Comparison of ENCODE assay signal across 18 mouse cellular contexts in the genomic region with DNA sequence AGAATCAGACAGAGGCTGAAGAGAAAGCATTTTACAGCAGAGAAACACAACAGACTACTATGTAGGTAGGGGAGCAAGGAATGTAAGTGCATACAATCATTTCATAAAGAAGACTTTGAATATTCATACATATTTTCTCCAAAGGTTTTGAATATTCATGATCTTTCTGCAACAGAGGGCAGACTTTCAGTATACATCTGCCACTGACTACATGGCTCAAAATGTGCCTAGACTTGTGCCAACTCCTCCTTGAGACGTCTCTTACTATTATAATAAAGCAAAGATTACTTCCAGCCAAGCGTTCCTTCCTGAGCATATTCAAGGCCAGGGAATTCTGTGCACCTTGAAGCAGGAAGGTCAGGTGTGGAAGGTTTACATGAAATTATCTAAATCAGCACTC.
DNase-seq lines count a peak whose midpoint lies in the region; ATAC-seq and TF ChIP-seq lines count a peak whose summit lies in the region.
"Had no signal": no experiment of that assay in that cellular context is flagged by ENCODE, and none has a peak within 500 bp of the region (broad histone marks: within the 10 kb centered on the region; RNA-seq: fewer than 3 reads in every experiment).

No protein-coding gene starts in this region.

- H3K9ac ChIP-seq in forebrain, embryonic 13.5 days, result no peak overlapping the region
- H3K9ac ChIP-seq in forebrain, embryonic 16.5 days (replicated peaks; ENCODE audit: low read depth, low read length), result no peak overlapping the region
- no peak overlapping the region for H3K9ac ChIP-seq in midbrain, postnatal 0 days (replicated peaks; ENCODE audit: low read length, poor library complexity, severe bottlenecking)
- H3K9ac ChIP-seq: hindbrain, embryonic 12.5 days; hindbrain, embryonic 15.5 days had no signal

- no peak for DNase-seq in forebrain, embryonic 10.5 days (ENCODE audit: extremely low spot score, low spot score)
- no peak for DNase-seq in frontal cortex, postnatal 25 days (ENCODE audit: low spot score in 2 of 2)
- DNase-seq in left cerebral cortex, adult 18-20 months (ENCODE audit: low spot score in 2 of 2), result no peak
- DNase-seq in midbrain, postnatal 0 days (ENCODE audit: low spot score), result no peak
- DNase-seq: adrenal gland, adult 8-10 months; adrenal gland, postnatal 25 days; cerebellum, adult 11-12 months; cerebellum, adult 9-10 months; gastrocnemius, adult 2 months; gastrocnemius, postnatal 14 days had no signal

- no peaks in the 10 kb centered on the region for H3K4me1 ChIP-seq in forebrain, embryonic 13.5 days
- H3K4me1 ChIP-seq in forebrain, embryonic 10.5 days, result no peaks in the 10 kb centered on the region
- no peaks in the 10 kb centered on the region for H3K4me1 ChIP-seq in forebrain, embryonic 16.5 days (replicated peaks; ENCODE audit: control insufficient read depth, insufficient read depth, low read length)
- H3K4me1 ChIP-seq in midbrain, postnatal 0 days (ENCODE audit: insufficient read depth, low read length), result no peaks in the 10 kb centered on the region
- H3K4me1 ChIP-seq: hindbrain, embryonic 12.5 days; hindbrain, embryonic 15.5 days had no signal

- peak; percentile 68; the same call in 1 of the 2 replicates for ATAC-seq in forebrain, embryonic 13.5 days
- ATAC-seq in frontal cortex, adult (ENCODE audit: low TSS enrichment), result peak; percentile 82
- peak; percentile 82 for ATAC-seq in forebrain, embryonic 16.5 days
- no peak for ATAC-seq in midbrain, postnatal 0 days (ENCODE audit: low FRiP score)
- ATAC-seq: activated CD4-positive, CD25-positive, alpha-beta regulatory T cell, adult 4 months; intestine, postnatal 0 days had no signal

- H3K27me3 ChIP-seq in forebrain, embryonic 13.5 days, result no peaks in the 10 kb centered on the region
- H3K27me3 ChIP-seq in forebrain, embryonic 10.5 days (ENCODE audit: poor library complexity, severe bottlenecking), result no peaks in the 10 kb centered on the region
- H3K27me3 ChIP-seq in forebrain, embryonic 16.5 days (replicated peaks; ENCODE audit: control insufficient read depth, insufficient read depth, low read length), result no peaks in the 10 kb centered on the region
- H3K27me3 ChIP-seq in midbrain, postnatal 0 days (ENCODE audit: insufficient read depth, low read length), result no peaks in the 10 kb centered on the region
- H3K27me3 ChIP-seq: hindbrain, embryonic 12.5 days; hindbrain, embryonic 15.5 days had no signal

- no peak overlapping the region for H3K4me3 ChIP-seq in forebrain, embryonic 13.5 days
- no peak overlapping the region for H3K4me3 ChIP-seq in forebrain, embryonic 10.5 days
- H3K4me3 ChIP-seq in forebrain, embryonic 16.5 days (replicated peaks; ENCODE audit: low read length), result no peak overlapping the region
- no peak overlapping the region for H3K4me3 ChIP-seq in midbrain, postnatal 0 days (ENCODE audit: low read depth, low read length)
- H3K4me3 ChIP-seq: gastrocnemius, adult 2 months; hindbrain, embryonic 12.5 days; hindbrain, embryonic 15.5 days had no signal

- TF ChIP-seq CTCF in midbrain, postnatal 0 days (IDR thresholded peaks at IDR 0.05), result no peak

- no peak overlapping the region for H3K27ac ChIP-seq in forebrain, embryonic 13.5 days
- no peak overlapping the region for H3K27ac ChIP-seq in forebrain, embryonic 10.5 days
- H3K27ac ChIP-seq in forebrain, embryonic 16.5 days (ENCODE audit: low read length), result peak overlapping the region; percentile 56
- no peak overlapping the region for H3K27ac ChIP-seq in midbrain, postnatal 0 days (ENCODE audit: low read depth, low read length)
- H3K27ac ChIP-seq: gastrocnemius, adult 2 months; hindbrain, embryonic 12.5 days; hindbrain, embryonic 15.5 days had no signal

- 81% methylated on average over 2 of the region's 2 CpGs for WGBS in forebrain, embryonic 13.5 days
- 90% methylated on average over 2 of the region's 2 CpGs for WGBS in forebrain, embryonic 10.5 days
- WGBS in forebrain, embryonic 16.5 days, result 43% methylated on average over 2 of the region's 2 CpGs
- 80% methylated on average over 2 of the region's 2 CpGs for WGBS in midbrain, postnatal 0 days

- no peaks in the 10 kb centered on the region for H3K36me3 ChIP-seq in forebrain, embryonic 13.5 days (ENCODE audit: poor library complexity, severe bottlenecking)
- no peaks in the 10 kb centered on the region for H3K36me3 ChIP-seq in forebrain, embryonic 10.5 days (replicated peaks)
- no peaks in the 10 kb centered on the region for H3K36me3 ChIP-seq in forebrain, embryonic 16.5 days (ENCODE audit: control insufficient read depth, insufficient read depth)
- H3K36me3 ChIP-seq in midbrain, postnatal 0 days (ENCODE audit: insufficient read depth, low read length), result no peaks in the 10 kb centered on the region
- H3K36me3 ChIP-seq: hindbrain, embryonic 12.5 days; hindbrain, embryonic 15.5 days had no signal

- no peaks in the 10 kb centered on the region for H3K9me3 ChIP-seq in forebrain, embryonic 13.5 days (replicated peaks)
- no peaks in the 10 kb centered on the region for H3K9me3 ChIP-seq in forebrain, embryonic 10.5 days
- no peaks in the 10 kb centered on the region for H3K9me3 ChIP-seq in forebrain, embryonic 16.5 days (ENCODE audit: control insufficient read depth, low read length)
- no peaks in the 10 kb centered on the region for H3K9me3 ChIP-seq in midbrain, postnatal 0 days (ENCODE audit: low read length)
- H3K9me3 ChIP-seq: hindbrain, embryonic 12.5 days; hindbrain, embryonic 15.5 days had no signal

- H3K4me2 ChIP-seq in forebrain, embryonic 13.5 days, result no peak overlapping the region
- H3K4me2 ChIP-seq in forebrain, embryonic 16.5 days (ENCODE audit: low read length), result no peak overlapping the region
- no peak overlapping the region for H3K4me2 ChIP-seq in midbrain, postnatal 0 days (ENCODE audit: low read depth, low read length, poor library complexity, severe bottlenecking)
- H3K4me2 ChIP-seq: heart, embryonic 11.5 days; hindbrain, embryonic 12.5 days; hindbrain, embryonic 15.5 days had no signal
